Mouse (Mus musculus) MEL (cell line): ENCODE measurements around the gene Tecpr1.

ENCODE experiments used
- CHD2 ChIP-seq: IDR thresholded peaks from 2 replicates; pipeline ENCODE4 v1.6.1; 2011; ENCODE audit warnings: low read length, improper control_type of control experiment
- CTCF ChIP-seq, 3 experiments: IDR thresholded peaks in 2 of 3; conservative IDR thresholded peaks in 1 of 3; 2 replicates each; pipeline ENCODE4 v1.5.1; 2011 to 2012; ENCODE audit warnings: low read length in 3 of 3, low read depth in 2 of 3, mild to moderate bottlenecking in 2 of 3, improper control_type of control experiment in 1 of 3, inconsistent platforms in 1 of 3, mixed read lengths in 1 of 3, moderate library complexity in 1 of 3; ENCODE audit not compliant: control insufficient read depth in 1 of 3, insufficient read depth in 1 of 3, poor library complexity in 1 of 3, severe bottlenecking in 1 of 3
- EP300 ChIP-seq, 2 experiments: IDR thresholded peaks; 2 replicates each; pipeline ENCODE4 v1.6.1; 2011; ENCODE audit warnings: improper control_type of control experiment in 2 of 2, low read length in 2 of 2, low read depth in 1 of 2, mild to moderate bottlenecking in 1 of 2
- JUND ChIP-seq: IDR thresholded peaks from 2 replicates; pipeline ENCODE4 v1.6.1; 2011; ENCODE audit warnings: low read depth, mild to moderate bottlenecking, improper control_type of control experiment, low read length
- MAX ChIP-seq: IDR thresholded peaks from 2 replicates; pipeline ENCODE4 v1.6.1; 2011; ENCODE audit warnings: low read length, improper control_type of control experiment
- MEF2A ChIP-seq: IDR thresholded peaks from 2 replicates; pipeline ENCODE4 v1.6.1; 2014; ENCODE audit warnings: low read depth, mild to moderate bottlenecking, inconsistent platforms, low read length, improper control_type of control experiment; ENCODE audit not compliant: poor library complexity, insufficient replicate concordance, severe bottlenecking; ENCODE audit errors: extremely low read depth
- NELFE ChIP-seq: IDR thresholded peaks from 2 replicates; pipeline ENCODE4 v1.6.1; 2011; ENCODE audit warnings: low read depth, low read length, improper control_type of control experiment
- NRF1 ChIP-seq: IDR thresholded peaks from 2 replicates; pipeline ENCODE4 v1.6.1; 2014; ENCODE audit warnings: low read depth, mild to moderate bottlenecking, inconsistent platforms, low read length, improper control_type of control experiment, moderate library complexity; ENCODE audit not compliant: poor library complexity, insufficient read depth, severe bottlenecking
- POLR2A ChIP-seq, 2 experiments: IDR thresholded peaks; 2 replicates each; pipeline ENCODE4 v1.6.1; 2011 to 2012; ENCODE audit warnings: low read length in 2 of 2, mild to moderate bottlenecking in 2 of 2, control low read depth in 1 of 2, improper control_type of control experiment in 1 of 2, low read depth in 1 of 2, moderate library complexity in 1 of 2; ENCODE audit not compliant: control insufficient read depth in 1 of 2, insufficient read depth in 1 of 2, poor library complexity in 1 of 2
- TCF12 ChIP-seq: IDR thresholded peaks from 2 replicates; pipeline ENCODE4 v1.6.1; 2014; ENCODE audit warnings: low read depth, mild to moderate bottlenecking, inconsistent platforms, low read length, improper control_type of control experiment, moderate library complexity
- ZKSCAN1 ChIP-seq: IDR thresholded peaks from 2 replicates; pipeline ENCODE4 v1.6.1; 2012; ENCODE audit warnings: low read depth, mild to moderate bottlenecking, inconsistent platforms, low read length, improper control_type of control experiment, moderate library complexity
- ZNF384 ChIP-seq: IDR thresholded peaks from 2 replicates; pipeline ENCODE4 v1.6.1; 2012; ENCODE audit warnings: low read depth, mild to moderate bottlenecking, inconsistent platforms, low read length, improper control_type of control experiment

GRCm38 (mm10) chr5:144188422-144188821 lies 35.0 kb downstream of the Tecpr1 start:
- TF ChIP-seq MAX = no peak
- TF ChIP-seq MEF2A = no peak
- TF ChIP-seq EP300 (IDR thresholded peaks at IDR 0.05; ENCODE audit: low read depth in 1 of 2, low read length in 2 of 2) = no peak
- no peak for TF ChIP-seq ZKSCAN1
- TF ChIP-seq POLR2A (IDR thresholded peaks at IDR 0.05; ENCODE audit: control insufficient read depth in 1 of 2, insufficient read depth in 1 of 2, low read depth in 1 of 2, low read length in 2 of 2, poor library complexity in 1 of 2) = no peak
- TF ChIP-seq TCF12 = no peak
- TF ChIP-seq NRF1 = no peak
- TF ChIP-seq CHD2 = no peak
- no peak for TF ChIP-seq ZNF384
- TF ChIP-seq CTCF (IDR thresholded peaks at IDR 0.05 in 2 of 3, conservative IDR thresholded peaks at IDR 0.05 in 1 of 3; ENCODE audit: control insufficient read depth in 1 of 3, insufficient read depth in 1 of 3, low read depth in 2 of 3, low read length in 3 of 3, poor library complexity in 1 of 3, severe bottlenecking in 1 of 3) = no peak
- TF ChIP-seq JUND = no peak
- no peak for TF ChIP-seq NELFE
